Mouse (Mus musculus) cerebellum, adult 11 months (tissue): ENCODE measurements around the gene Ccdc47.

ENCODE experiments used
- DNase-seq: peaks from one replicate; pipeline ENCODE4 v3.0.0; 2022

The Ccdc47 gene

DNA sequence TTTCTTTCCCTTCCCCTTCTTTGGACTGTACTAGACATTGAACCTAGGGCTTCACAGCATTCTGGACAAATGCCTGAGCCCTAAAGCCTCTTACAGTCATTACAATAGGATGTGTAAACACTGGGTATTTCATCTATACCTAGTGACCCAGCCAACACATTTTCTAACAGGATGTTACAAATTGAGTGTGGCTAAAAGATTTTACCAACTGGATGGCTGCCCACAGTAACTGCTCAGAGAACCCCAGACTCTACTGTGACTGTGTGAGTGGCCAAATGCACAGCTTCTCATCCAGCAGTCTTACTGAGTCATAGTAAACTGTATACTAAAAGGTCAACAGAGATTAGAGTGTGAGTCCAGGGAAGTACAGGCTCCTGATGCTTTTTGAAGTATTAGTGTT, 20.8 kb downstream of the Ccdc47 start:
- DNase-seq = no peak

DNA sequence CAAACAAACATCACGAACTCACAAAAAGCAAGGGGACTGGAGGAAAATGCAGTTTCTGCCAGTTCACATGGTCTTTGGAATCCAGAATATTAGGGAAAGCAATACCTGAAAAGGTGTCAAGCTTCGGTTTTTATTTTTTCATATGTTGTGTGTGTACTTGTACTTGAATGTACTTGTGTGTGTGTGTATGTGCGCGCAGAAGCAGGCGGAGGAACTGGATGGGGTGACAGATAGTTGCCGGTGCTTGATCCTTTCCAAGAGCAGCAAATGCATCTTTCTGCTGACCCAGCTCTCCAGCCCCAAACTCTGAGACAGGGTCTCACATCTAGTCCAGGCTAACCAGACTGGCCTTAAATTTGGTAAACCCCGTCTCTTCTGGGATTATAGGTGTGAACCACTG, 21.3 kb downstream of the Ccdc47 start:
- DNase-seq = no peak

DNA sequence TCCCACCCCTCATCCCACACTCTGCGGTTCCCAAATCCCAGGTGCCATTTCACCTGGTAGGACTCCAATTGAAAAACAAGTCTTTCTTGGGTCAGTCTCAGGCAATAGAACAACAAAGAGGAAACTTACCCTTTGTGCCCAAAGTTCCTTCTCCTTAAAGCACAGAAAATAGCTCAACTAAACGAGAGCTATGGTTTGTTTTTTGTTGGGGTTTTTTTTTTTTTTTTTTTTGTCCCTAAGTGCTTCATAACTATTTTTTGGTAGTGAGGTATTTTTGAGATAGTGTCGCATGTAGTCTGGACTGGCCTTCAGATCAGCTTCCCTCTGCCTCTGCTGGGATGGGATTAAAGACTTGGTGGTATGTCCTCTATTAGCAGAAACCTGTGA, 22.0 kb downstream of the Ccdc47 start:
- no peak for DNase-seq

GRCm38 (mm10) chr11:106193371-106194154, 22.6 kb downstream of the Ccdc47 start:
- peak; percentile 96 for DNase-seq

GRCm38 (mm10) chr11:106192657-106193370, 23.3 kb downstream of the Ccdc47 start:
- no peak for DNase-seq

- DNase-seq = no peak
Observed at GRCm38 (mm10) chr11:106192241-106192640, 23.9 kb downstream of the Ccdc47 start.

GRCm38 (mm10) chr11:106191716-106192115, 24.4 kb downstream of the Ccdc47 start:
- no peak for DNase-seq

DNA sequence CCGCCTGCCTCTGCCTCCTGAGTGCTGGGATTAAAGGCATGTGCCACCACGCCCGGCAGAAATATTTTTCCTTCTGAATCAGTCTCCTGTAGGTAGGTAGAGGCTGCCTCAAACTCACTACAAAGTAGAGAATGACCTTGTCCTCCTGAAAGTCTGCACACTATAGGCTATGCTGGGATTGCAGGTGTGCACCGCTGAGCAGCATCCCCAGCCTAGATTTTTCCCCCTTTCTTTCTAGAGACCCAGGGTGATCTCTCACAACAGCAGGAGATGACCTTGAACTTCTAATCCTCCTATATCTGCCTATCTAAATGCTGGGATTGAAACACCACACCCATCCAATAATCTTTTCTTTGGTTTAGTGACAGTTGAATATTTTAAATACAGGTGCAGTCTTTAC, 28.8 kb downstream of the Ccdc47 start:
- DNase-seq = no peak

DNA sequence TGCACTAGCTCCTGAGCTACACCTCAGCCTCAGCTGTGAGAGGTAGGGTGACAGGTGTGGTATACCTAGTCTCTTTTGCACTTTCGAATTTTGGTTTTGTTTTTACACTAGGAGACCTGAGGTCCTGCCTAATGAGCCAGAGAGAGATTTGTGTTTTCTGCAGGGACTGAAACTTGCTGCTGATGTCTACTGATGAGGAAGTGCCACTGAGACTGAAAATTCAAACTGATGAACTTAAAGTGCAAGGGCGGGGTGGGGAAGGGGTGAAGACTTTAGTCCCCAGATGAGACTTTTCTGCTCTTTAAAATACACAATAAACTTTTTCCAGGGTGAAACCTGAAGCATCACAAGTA, 35.7 kb downstream of the Ccdc47 start:
- no peak for DNase-seq

DNA sequence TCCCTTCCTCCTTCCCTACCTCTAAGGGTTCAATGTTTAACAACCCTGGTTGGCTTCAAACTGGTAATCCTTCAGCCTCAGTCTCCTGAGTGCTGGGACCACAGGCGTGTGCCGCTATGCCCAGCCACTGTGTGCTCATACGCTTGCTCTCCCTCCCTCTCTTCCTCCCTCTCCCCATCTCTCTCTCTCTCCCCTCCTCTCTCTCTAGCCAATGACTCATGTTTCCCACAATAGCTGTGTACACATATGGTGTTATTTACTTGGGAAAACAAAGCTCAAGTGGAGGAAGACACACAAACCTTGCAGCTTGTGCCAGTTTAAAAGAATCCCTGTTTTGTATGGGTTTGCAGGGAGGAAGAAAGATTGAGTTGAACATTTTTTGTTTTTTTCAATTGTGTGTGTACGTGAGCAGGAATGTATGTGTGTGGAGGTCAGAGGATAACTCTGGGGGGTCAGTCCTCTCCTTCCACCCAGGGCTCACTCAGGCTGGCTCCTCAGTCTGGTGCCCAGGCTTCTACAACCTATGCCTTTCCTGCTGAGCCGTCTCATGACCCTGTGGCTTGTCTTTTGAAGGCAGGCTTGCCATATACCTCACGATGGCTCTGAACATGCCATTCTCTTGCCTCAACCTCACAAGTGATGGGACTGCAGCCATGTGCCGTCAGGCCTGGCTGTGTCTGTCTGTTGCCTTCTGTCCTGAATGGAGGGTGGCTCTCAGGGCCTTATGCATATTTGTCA, 36.3 kb downstream of the Ccdc47 start:
- DNase-seq = peak; percentile 63

GRCm38 (mm10) chr11:106178036-106178782, 37.9 kb downstream of the Ccdc47 start:
- no peak for DNase-seq

- DNase-seq = no peak
Observed at GRCm38 (mm10) chr11:106176372-106176771, 39.8 kb downstream of the Ccdc47 start.

DNA sequence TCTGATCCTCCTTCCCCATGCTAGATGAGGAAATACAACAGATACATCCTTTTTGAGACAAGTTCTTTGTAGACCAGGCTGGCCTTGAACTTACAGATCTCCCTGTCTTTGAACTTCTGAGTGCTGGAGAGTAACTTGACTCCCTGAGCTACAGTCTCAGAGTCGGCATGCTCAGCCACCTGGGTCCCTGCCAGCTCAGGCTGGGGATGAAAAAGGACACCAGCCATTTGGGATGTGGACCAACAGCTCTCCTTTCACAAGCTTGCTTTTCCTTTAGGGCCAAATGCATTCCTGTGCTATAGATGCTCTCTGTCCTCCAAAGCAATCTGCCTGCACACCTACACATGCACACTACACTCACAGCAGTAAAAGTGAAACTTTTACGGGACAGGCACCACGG, 41.1 kb downstream of the Ccdc47 start:
- peak; percentile 62 for DNase-seq

- peak; percentile 66 for DNase-seq
Observed at GRCm38 (mm10) chr11:106174372-106174771, 41.8 kb downstream of the Ccdc47 start.

DNA sequence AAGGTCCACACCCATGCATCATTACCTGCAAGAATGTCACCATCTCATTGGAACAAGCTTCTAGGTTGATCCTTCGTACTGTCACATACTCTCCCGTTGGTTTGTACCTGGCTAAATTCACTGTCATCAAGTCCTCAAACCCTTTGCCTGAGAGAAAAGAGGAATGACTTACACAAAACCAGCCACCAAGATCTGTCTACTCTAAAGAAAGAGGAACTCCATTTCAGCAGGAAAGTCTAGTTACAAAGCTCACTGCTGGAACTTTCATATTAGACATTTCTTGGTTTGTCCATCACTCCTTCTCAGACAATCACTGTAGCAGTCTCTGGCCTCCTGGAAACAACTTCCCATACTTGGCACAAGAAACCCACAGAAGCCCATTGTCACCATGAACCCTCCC, 42.9 kb downstream of the Ccdc47 start:
- no peak for DNase-seq

DNA sequence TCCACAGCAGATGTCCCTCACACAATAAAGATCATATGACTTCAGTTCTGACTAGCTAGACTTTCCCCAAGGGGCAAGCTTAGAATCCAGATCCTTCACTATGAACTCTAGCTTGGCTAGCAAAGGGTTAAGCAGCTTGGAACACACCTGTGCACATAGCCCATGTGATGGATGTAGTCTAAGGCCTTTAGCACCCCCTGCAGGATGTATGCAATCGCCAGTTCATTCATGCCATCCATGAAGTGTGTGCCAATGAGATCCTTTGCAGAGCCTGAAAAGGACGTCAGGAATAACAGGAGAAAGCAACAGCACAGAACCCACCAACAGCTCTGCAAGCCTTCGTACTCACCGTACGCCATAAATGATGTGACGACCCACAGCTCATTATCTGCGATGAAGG, 45.3 kb downstream of the Ccdc47 start:
- DNase-seq = no peak

DNA sequence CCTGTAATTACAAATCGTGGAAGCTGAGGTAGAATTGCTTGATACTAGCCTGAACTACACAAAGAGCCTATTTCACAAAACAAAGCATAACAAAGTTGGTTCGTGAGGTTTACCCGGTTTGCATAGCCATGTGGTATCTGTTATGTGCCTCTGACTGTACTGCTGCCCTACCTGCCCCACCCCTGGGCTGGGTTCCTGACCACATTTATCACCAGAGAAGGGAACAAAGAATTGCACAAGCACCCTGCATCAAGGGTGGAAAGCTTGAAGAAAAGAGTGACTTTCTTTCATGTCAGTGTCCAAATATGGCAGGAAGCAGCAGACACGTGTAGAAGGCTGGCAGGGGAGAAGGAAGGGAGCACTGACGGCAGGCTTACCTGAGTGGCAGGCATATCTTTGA, 48.7 kb downstream of the Ccdc47 start:
- no peak for DNase-seq

DNA sequence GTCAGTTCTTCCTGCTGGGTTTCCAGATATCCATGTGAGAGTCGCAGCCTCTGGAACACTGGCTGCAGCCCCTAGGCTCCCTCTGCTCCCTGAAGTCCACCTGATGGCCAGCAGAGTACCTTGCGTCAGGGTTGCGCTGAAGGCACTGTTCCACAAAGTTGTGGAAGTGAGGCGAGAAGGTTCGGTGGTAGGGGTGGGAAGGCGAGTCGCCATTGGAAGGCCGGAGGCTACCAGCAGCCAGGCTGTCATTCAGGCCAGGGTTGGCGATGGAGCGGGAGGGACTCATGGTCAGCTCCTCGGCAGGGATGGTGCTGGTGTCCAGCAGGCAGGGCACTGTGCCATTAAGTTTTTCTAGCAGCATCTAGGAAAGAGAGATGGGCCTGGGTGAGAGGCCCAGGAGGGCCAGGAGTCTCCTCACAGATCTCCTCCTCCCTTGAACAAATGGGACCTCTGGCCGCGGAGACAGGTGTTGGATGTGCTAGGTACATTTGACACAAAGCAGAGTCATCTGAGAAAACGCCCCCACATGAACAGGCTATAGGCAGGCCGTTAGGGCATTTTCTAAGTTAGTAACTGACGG, 51.5 kb downstream of the Ccdc47 start:
- no peak for DNase-seq

GRCm38 (mm10) chr11:106163546-106163945, 52.6 kb downstream of the Ccdc47 start:
- no peak for DNase-seq

GRCm38 (mm10) chr11:106162237-106162636, 53.9 kb downstream of the Ccdc47 start:
- no peak for DNase-seq

DNA sequence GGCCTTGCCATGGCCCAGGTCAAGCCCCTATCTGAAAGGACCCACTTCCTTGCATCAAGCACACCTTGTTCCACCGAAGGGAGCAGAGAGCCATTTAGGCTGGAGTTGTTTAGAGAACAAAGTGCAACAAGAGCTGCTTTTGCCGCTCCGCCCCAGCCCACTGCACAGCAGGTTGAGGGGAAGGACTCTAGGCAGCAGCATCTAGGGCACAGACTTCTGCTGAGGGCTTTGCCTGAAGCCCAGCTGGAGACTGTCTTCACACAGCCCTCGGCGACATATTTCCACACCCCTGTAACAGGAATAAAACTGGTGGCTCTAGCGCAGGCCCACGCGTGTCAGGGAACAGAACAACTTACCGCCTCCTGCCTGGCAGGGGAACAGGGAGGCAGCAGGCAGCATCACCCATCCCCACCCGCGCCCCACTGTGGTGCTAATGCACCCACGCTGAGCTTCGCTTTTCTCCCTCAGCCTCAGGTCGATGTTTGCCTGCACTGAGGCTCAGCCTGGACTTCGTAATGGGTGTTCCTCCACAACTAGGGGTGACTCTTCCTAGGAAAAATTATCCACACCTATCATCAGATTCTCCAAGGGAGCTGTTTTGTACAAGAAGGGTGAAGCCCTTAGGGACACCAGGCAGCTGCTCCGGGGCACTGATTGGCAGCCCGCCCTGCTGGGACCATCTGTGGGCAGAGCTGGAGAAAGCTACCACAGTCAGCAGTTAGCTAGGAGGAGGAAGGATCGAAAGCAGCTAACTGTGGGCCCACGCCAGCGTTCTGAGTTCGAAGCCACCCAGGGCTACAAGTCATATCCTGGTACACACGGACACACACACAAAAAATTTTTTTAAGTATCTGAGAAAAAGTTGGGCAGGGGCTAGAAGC, 55.1 kb downstream of the Ccdc47 start, which contains the start of the genes Gm10840 and Limd2:
TSS of gene Gm10840 (plus strand) at position 10 of the 881 bp plus-strand sequence.
TSS of gene Limd2 (minus strand) at position 20 of the 881 bp plus-strand sequence.
- DNase-seq = peak; percentile 69
